Mouse (Mus musculus): ENCODE measurements around the gene Smpx.

Smpx gene

GRCm38 (mm10) chrX:157698862-157699261, at the start of gene Smpx:
Smpx (plus strand) TSS chrX:157698910.
- no peak for DNase-seq (ENCODE audit: low spot score)

GRCm38 (mm10) chrX:157655047-157655446, 43.7 kb upstream of the Smpx start:
- DNase-seq (ENCODE audit: low spot score), result no peak

GRCm38 (mm10) chrX:157657356-157657755, 41.4 kb upstream of the Smpx start:
- no peak for DNase-seq (ENCODE audit: low spot score)

GRCm38 (mm10) chrX:157671820-157672219, 26.9 kb upstream of the Smpx start:
- no peak for DNase-seq (ENCODE audit: low spot score)

GRCm38 (mm10) chrX:157674667-157675350, 23.9 kb upstream of the Smpx start:
- DNase-seq (ENCODE audit: low spot score), result no peak

- no peak for DNase-seq (ENCODE audit: low spot score)
Measured at GRCm38 (mm10) chrX:157691186-157691585, 7.5 kb upstream of the Smpx start.

- no peak for DNase-seq (ENCODE audit: low spot score)
Measured at GRCm38 (mm10) chrX:157697591-157698135, 1.0 kb upstream of the Smpx start.

GRCm38 (mm10) chrX:157707236-157707635, 8.5 kb downstream of the Smpx start:
- no peak for DNase-seq (ENCODE audit: low spot score)

GRCm38 (mm10) chrX:157708616-157709280, 10.0 kb downstream of the Smpx start:
- no peak for DNase-seq (ENCODE audit: low spot score)

- no peak for DNase-seq (ENCODE audit: low spot score)
Measured at GRCm38 (mm10) chrX:157719907-157720306, 21.2 kb downstream of the Smpx start.

GRCm38 (mm10) chrX:157730622-157731341, 32.1 kb downstream of the Smpx start:
- DNase-seq (ENCODE audit: low spot score), result no peak

- DNase-seq (ENCODE audit: low spot score), result no peak
Measured at GRCm38 (mm10) chrX:157731658-157732314, 33.1 kb downstream of the Smpx start.

GRCm38 (mm10) chrX:157732346-157732745, 33.6 kb downstream of the Smpx start:
- no peak for DNase-seq (ENCODE audit: low spot score)

- no peak for DNase-seq (ENCODE audit: low spot score)
Measured at GRCm38 (mm10) chrX:157733836-157734235, 35.1 kb downstream of the Smpx start.

- DNase-seq (ENCODE audit: low spot score), result no peak
Measured at GRCm38 (mm10) chrX:157734341-157734740, 35.6 kb downstream of the Smpx start.

GRCm38 (mm10) chrX:157747815-157748544, 49.3 kb downstream of the Smpx start:
- no peak for DNase-seq (ENCODE audit: low spot score)

GRCm38 (mm10) chrX:157754559-157754958, 55.8 kb downstream of the Smpx start:
- no peak for DNase-seq (ENCODE audit: low spot score)

- DNase-seq (ENCODE audit: low spot score), result no peak
Measured at GRCm38 (mm10) chrX:157762542-157762941, 63.8 kb downstream of the Smpx start.

GRCm38 (mm10) chrX:157801669-157802068, 103.0 kb downstream of the Smpx start:
- no peak for DNase-seq (ENCODE audit: low spot score)

Data from spleen, adult 12 weeks (tissue).